Mouse (Mus musculus) bone marrow macrophage, adult 2 months (primary cell): ENCODE measurements around the gene Hic2.

Experiments
- CTCF ChIP-seq: IDR thresholded peaks from 2 replicates; pipeline ENCODE4 v1.5.1; 2012; ENCODE audit warnings: low read depth, mild to moderate bottlenecking, low read length, moderate library complexity
- POLR2A ChIP-seq: IDR thresholded peaks from 2 replicates; pipeline ENCODE4 v1.6.1; 2012; ENCODE audit warnings: mild to moderate bottlenecking, low read depth, low read length, borderline replicate concordance

GRCm38 (mm10) chr16:17204990-17205389 lies 28.4 kb upstream of the Hic2 start:
- TF ChIP-seq POLR2A = no peak
- 0 out of 2 replicates have a peak, but pooled peaks have one; percentile 35 for TF ChIP-seq CTCF
